In genomic region chr9:73431925-73432324, GRCm38 (mm10) we compare ENCODE assay signal across 25 mouse cellular contexts.
"Had no signal": no experiment of that assay in that cellular context is flagged by ENCODE, and none has a peak within 500 bp of the region (broad histone marks: within the 10 kb centered on the region; RNA-seq: fewer than 3 reads in every experiment).

No protein-coding gene starts in this region.

- DNase-seq: gastrocnemius, adult 2 months; gastrocnemius, postnatal 10 days; gastrocnemius, postnatal 25 days; heart, adult 18-20 months; heart, postnatal 10 days; heart, postnatal 4 days; kidney, adult 18-20 months; kidney, adult 8-10 months; kidney, postnatal 14 days; kidney, postnatal 36 days; liver; liver, embryonic 13.5 days had no signal

- H3K27me3 ChIP-seq: heart, embryonic 12.5 days; hindbrain, embryonic 13.5 days; intestine, embryonic 15.5 days; limb, embryonic 12.5 days; liver, embryonic 13.5 days; liver, embryonic 15.5 days had no signal

- ATAC-seq: hindbrain, embryonic 16.5 days; inflammation-experienced regulatory T-cells, adult 6 months; intestine, embryonic 15.5 days; intestine, postnatal 0 days had no signal

- H3K4me2 ChIP-seq: heart, embryonic 12.5 days; hindbrain, embryonic 13.5 days; intestine, embryonic 15.5 days; limb, embryonic 12.5 days; liver, embryonic 11.5 days; liver, embryonic 13.5 days; liver, embryonic 15.5 days had no signal

- H3K36me3 ChIP-seq: heart, embryonic 10.5 days; heart, embryonic 12.5 days; hindbrain, embryonic 10.5 days; hindbrain, embryonic 13.5 days; intestine, embryonic 15.5 days; limb, embryonic 12.5 days; liver, embryonic 13.5 days; liver, embryonic 15.5 days had no signal

- H3K4me1 ChIP-seq: heart, embryonic 10.5 days; heart, embryonic 12.5 days; hindbrain, embryonic 10.5 days; hindbrain, embryonic 13.5 days; intestine, embryonic 15.5 days; liver, embryonic 13.5 days; liver, embryonic 15.5 days had no signal

- H3K9me3 ChIP-seq: heart, embryonic 10.5 days; heart, embryonic 12.5 days; hindbrain, embryonic 10.5 days; hindbrain, embryonic 13.5 days; intestine, embryonic 15.5 days; limb, embryonic 12.5 days; liver, embryonic 13.5 days; liver, embryonic 15.5 days had no signal

- H3K27ac ChIP-seq: gastrocnemius, adult 2 months; heart, embryonic 10.5 days; hindbrain, embryonic 10.5 days; hindbrain, embryonic 13.5 days; intestine, embryonic 15.5 days; layer of hippocampus, adult 2 months; left cerebral cortex, adult 2 months; limb, embryonic 12.5 days; liver, embryonic 13.5 days; liver, embryonic 15.5 days had no signal

- H3K9ac ChIP-seq: heart, embryonic 12.5 days; hindbrain, embryonic 13.5 days; intestine, embryonic 15.5 days; limb, embryonic 12.5 days; liver, embryonic 13.5 days; liver, embryonic 15.5 days had no signal

- H3K4me3 ChIP-seq: gastrocnemius, adult 2 months; heart, embryonic 10.5 days; heart, embryonic 12.5 days; hindbrain, embryonic 10.5 days; hindbrain, embryonic 13.5 days; intestine, embryonic 15.5 days; layer of hippocampus, adult 2 months; left cerebral cortex, adult 2 months; limb, embryonic 12.5 days; liver, embryonic 13.5 days; liver, embryonic 15.5 days had no signal
